Mouse (Mus musculus): ENCODE results near the gene Ints1. TPM values are rescaled to one million over a fixed set of nuclear protein-coding genes. Genes with fewer than 3 reads are reported as not detected.

The Ints1 gene
- polyA plus RNA-seq, 1 experiment from 2014 or later = 35.4 TPM

- Histone ChIP-seq H3K4me1 (ENCODE audit: control insufficient read depth, insufficient read depth, low read length) (peaks cover 10% of the 10 kb centered on the region), H3K36me3 (ENCODE audit: control insufficient read depth, insufficient read depth, low read length) (0 out of 2 replicates have a peak, but pooled peaks cover 3% of the 10 kb centered on the region), H3K9me3 (ENCODE audit: control insufficient read depth, low read length) (no peaks in the 10 kb centered on the region), H3K27ac (ENCODE audit: low read depth, low read length) (no peak overlapping the region), H3K4me2 (ENCODE audit: low read depth, low read length) (no peak overlapping the region), H3K9ac (replicated peaks; ENCODE audit: low read depth, low read length) (no peak overlapping the region), H3K4me3 (ENCODE audit: low read depth, low read length) (no peak overlapping the region), H3K27me3 (ENCODE audit: control insufficient read depth, insufficient read depth, low read length) (no peaks in the 10 kb centered on the region)
- WGBS = 9% methylated on average over 12 of the region's 12 CpGs
- ATAC-seq (ENCODE audit: low read depth) = no peak
Observed at GRCm38 (mm10) chr5:139803601-139804102, 28.2 kb upstream of the Ints1 start.

GRCm38 (mm10) chr5:139803165-139803564 lies 27.7 kb upstream of the Ints1 start:
- 67% methylated on average over 8 of the region's 8 CpGs for WGBS
- H3K4me3 ChIP-seq (ENCODE audit: low read depth, low read length) = no peak overlapping the region
- no peaks in the 10 kb centered on the region for H3K9me3 ChIP-seq (ENCODE audit: control insufficient read depth, low read length)
- H3K27ac ChIP-seq (ENCODE audit: low read depth, low read length) = no peak overlapping the region
- peaks cover 15% of the 10 kb centered on the region for H3K4me1 ChIP-seq (ENCODE audit: control insufficient read depth, insufficient read depth, low read length)
- no peak overlapping the region for H3K9ac ChIP-seq (replicated peaks; ENCODE audit: low read depth, low read length)
- no peak for ATAC-seq (ENCODE audit: low read depth)
- H3K27me3 ChIP-seq (ENCODE audit: control insufficient read depth, insufficient read depth, low read length) = no peaks in the 10 kb centered on the region
- no peak overlapping the region for H3K4me2 ChIP-seq (ENCODE audit: low read depth, low read length)
- 0 out of 2 replicates have a peak, but pooled peaks cover 3% of the 10 kb centered on the region for H3K36me3 ChIP-seq (ENCODE audit: control insufficient read depth, insufficient read depth, low read length)

GRCm38 (mm10) chr5:139801880-139802279 lies 26.4 kb upstream of the Ints1 start:
- no peak for ATAC-seq (ENCODE audit: low read depth)
- H3K9me3 ChIP-seq (ENCODE audit: control insufficient read depth, low read length) = no peaks in the 10 kb centered on the region
- H3K36me3 ChIP-seq (ENCODE audit: control insufficient read depth, insufficient read depth, low read length) = 0 out of 2 replicates have a peak, but pooled peaks cover 3% of the 10 kb centered on the region
- no peak overlapping the region for H3K4me2 ChIP-seq (ENCODE audit: low read depth, low read length)
- no peaks in the 10 kb centered on the region for H3K27me3 ChIP-seq (ENCODE audit: control insufficient read depth, insufficient read depth, low read length)
- H3K9ac ChIP-seq (replicated peaks; ENCODE audit: low read depth, low read length) = no peak overlapping the region
- H3K4me3 ChIP-seq (ENCODE audit: low read depth, low read length) = no peak overlapping the region
- H3K4me1 ChIP-seq (ENCODE audit: control insufficient read depth, insufficient read depth, low read length) = peaks cover 27% of the 10 kb centered on the region
- H3K27ac ChIP-seq (ENCODE audit: low read depth, low read length) = no peak overlapping the region
- WGBS = 95% methylated on average over 10 of the region's 10 CpGs

- no peak for ATAC-seq (ENCODE audit: low read depth)
- peaks cover 33% of the 10 kb centered on the region for H3K4me1 ChIP-seq (ENCODE audit: control insufficient read depth, insufficient read depth, low read length)
- H3K36me3 ChIP-seq (ENCODE audit: control insufficient read depth, insufficient read depth, low read length) = 0 out of 2 replicates have a peak, but pooled peaks cover 3% of the 10 kb centered on the region
- no peak overlapping the region for H3K27ac ChIP-seq (ENCODE audit: low read depth, low read length)
- H3K4me2 ChIP-seq (ENCODE audit: low read depth, low read length) = no peak overlapping the region
- no peak overlapping the region for H3K9ac ChIP-seq (replicated peaks; ENCODE audit: low read depth, low read length)
- no peaks in the 10 kb centered on the region for H3K9me3 ChIP-seq (ENCODE audit: control insufficient read depth, low read length)
- no peaks in the 10 kb centered on the region for H3K27me3 ChIP-seq (ENCODE audit: control insufficient read depth, insufficient read depth, low read length)
- no peak overlapping the region for H3K4me3 ChIP-seq (ENCODE audit: low read depth, low read length)
- WGBS = 97% methylated on average over 8 of the region's 8 CpGs
Observed at GRCm38 (mm10) chr5:139801231-139801630, 25.8 kb upstream of the Ints1 start.

- Histone ChIP-seq H3K9ac (replicated peaks; ENCODE audit: low read depth, low read length) (no peak overlapping the region), H3K9me3 (ENCODE audit: control insufficient read depth, low read length) (no peaks in the 10 kb centered on the region), H3K27ac (ENCODE audit: low read depth, low read length) (no peak overlapping the region), H3K4me2 (ENCODE audit: low read depth, low read length) (no peak overlapping the region), H3K4me3 (ENCODE audit: low read depth, low read length) (no peak overlapping the region), H3K27me3 (ENCODE audit: control insufficient read depth, insufficient read depth, low read length) (no peaks in the 10 kb centered on the region), H3K36me3 (ENCODE audit: control insufficient read depth, insufficient read depth, low read length) (0 out of 2 replicates have a peak, but pooled peaks cover 3% of the 10 kb centered on the region), H3K4me1 (ENCODE audit: control insufficient read depth, insufficient read depth, low read length) (peaks cover 38% of the 10 kb centered on the region)
- no peak for ATAC-seq (ENCODE audit: low read depth)
- WGBS = 93% methylated on average over 33 of the region's 33 CpGs
Observed at GRCm38 (mm10) chr5:139799801-139800590, 24.5 kb upstream of the Ints1 start.

GRCm38 (mm10) chr5:139799041-139799440 lies 23.6 kb upstream of the Ints1 start:
- no peak for ATAC-seq (ENCODE audit: low read depth)
- Histone ChIP-seq H3K4me2 (ENCODE audit: low read depth, low read length) (peak overlapping the region; percentile 60), H3K9ac (replicated peaks; ENCODE audit: low read depth, low read length) (0 out of 2 replicates have a peak overlapping the region, but pooled peaks have one; percentile 54), H3K27ac (ENCODE audit: low read depth, low read length) (peak overlapping the region; percentile 91; the same call in 1 of the 2 replicates), H3K36me3 (ENCODE audit: control insufficient read depth, insufficient read depth, low read length) (0 out of 2 replicates have a peak, but pooled peaks cover 3% of the 10 kb centered on the region), H3K4me3 (ENCODE audit: low read depth, low read length) (no peak overlapping the region), H3K4me1 (ENCODE audit: control insufficient read depth, insufficient read depth, low read length) (peaks cover 37% of the 10 kb centered on the region), H3K9me3 (ENCODE audit: control insufficient read depth, low read length) (no peaks in the 10 kb centered on the region), H3K27me3 (ENCODE audit: control insufficient read depth, insufficient read depth, low read length) (no peaks in the 10 kb centered on the region)
- 93% methylated on average over 9 of the region's 9 CpGs for WGBS

- Histone ChIP-seq H3K4me2 (ENCODE audit: low read depth, low read length) (peak overlapping the region; percentile 60), H3K4me1 (ENCODE audit: control insufficient read depth, insufficient read depth, low read length) (peaks cover 35% of the 10 kb centered on the region)
- peak; percentile 57 for ATAC-seq (ENCODE audit: low read depth)
Observed at GRCm38 (mm10) chr5:139798168-139798900, 22.9 kb upstream of the Ints1 start.

GRCm38 (mm10) chr5:139797473-139798167 lies 22.1 kb upstream of the Ints1 start:
- Histone ChIP-seq H3K9me3 (ENCODE audit: control insufficient read depth, low read length) (no peaks in the 10 kb centered on the region), H3K4me3 (ENCODE audit: low read depth, low read length) (peak overlapping the region; percentile 29), H3K27ac (ENCODE audit: low read depth, low read length) (peak overlapping the region; percentile 91), H3K4me2 (ENCODE audit: low read depth, low read length) (peak overlapping the region; percentile 60), H3K36me3 (ENCODE audit: control insufficient read depth, insufficient read depth, low read length) (0 out of 2 replicates have a peak, but pooled peaks cover 3% of the 10 kb centered on the region), H3K27me3 (ENCODE audit: control insufficient read depth, insufficient read depth, low read length) (no peaks in the 10 kb centered on the region), H3K4me1 (ENCODE audit: control insufficient read depth, insufficient read depth, low read length) (peaks cover 38% of the 10 kb centered on the region), H3K9ac (replicated peaks; ENCODE audit: low read depth, low read length) (peak overlapping the region; percentile 54)
- peak; percentile 87 for ATAC-seq (ENCODE audit: low read depth)
- 12% methylated on average over 11 of the region's 11 CpGs for WGBS

More at GRCm38 (mm10) chr5:139798168-139798900, 22.9 kb upstream of the Ints1 start:
- Histone ChIP-seq H3K9ac (replicated peaks; ENCODE audit: low read depth, low read length) (peak overlapping the region; percentile 54), H3K27me3 (ENCODE audit: control insufficient read depth, insufficient read depth, low read length) (no peaks in the 10 kb centered on the region), H3K9me3 (ENCODE audit: control insufficient read depth, low read length) (no peaks in the 10 kb centered on the region), H3K36me3 (ENCODE audit: control insufficient read depth, insufficient read depth, low read length) (0 out of 2 replicates have a peak, but pooled peaks cover 3% of the 10 kb centered on the region), H3K4me3 (ENCODE audit: low read depth, low read length) (peak overlapping the region; percentile 29), H3K27ac (ENCODE audit: low read depth, low read length) (peak overlapping the region; percentile 91)
- WGBS = 16% methylated on average over 12 of the region's 12 CpGs
